Mouse (Mus musculus): ENCODE measurements at regions not wholly inside any gene's neighbourhood (a gene's known extent, or its start where the extent isn't known, plus 50 kb on each side); places are given as distances from the start of the nearest gene placed in this dataset.

GRCm38 (mm10) chr9:52591188-52591587, 88.4 kb downstream of the AI593442 start:
- no peak for DNase-seq (ENCODE audit: low spot score in 2 of 2)

DNA sequence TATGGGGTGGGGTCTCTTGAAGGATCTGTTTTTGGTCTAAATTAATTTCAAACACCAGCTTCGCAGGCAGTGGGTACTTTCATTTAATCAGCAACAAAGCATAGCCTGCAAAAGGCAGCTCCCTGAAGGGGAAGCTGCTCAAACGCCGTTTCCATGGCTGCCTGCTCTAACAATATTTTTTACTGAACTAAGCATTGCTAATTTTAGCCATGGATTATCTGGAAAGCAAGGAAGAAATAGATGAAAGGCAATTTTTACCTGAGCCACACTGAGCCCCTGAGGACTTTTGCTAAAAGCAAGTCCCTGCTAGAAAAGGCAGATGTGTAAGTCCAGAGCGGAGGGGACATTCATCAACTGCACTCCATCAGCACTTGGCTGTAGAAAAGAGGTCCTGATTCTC, 105.5 kb downstream of the AI593442 start:
- DNase-seq (ENCODE audit: low spot score in 2 of 2): peak; percentile 3 to 9

DNA sequence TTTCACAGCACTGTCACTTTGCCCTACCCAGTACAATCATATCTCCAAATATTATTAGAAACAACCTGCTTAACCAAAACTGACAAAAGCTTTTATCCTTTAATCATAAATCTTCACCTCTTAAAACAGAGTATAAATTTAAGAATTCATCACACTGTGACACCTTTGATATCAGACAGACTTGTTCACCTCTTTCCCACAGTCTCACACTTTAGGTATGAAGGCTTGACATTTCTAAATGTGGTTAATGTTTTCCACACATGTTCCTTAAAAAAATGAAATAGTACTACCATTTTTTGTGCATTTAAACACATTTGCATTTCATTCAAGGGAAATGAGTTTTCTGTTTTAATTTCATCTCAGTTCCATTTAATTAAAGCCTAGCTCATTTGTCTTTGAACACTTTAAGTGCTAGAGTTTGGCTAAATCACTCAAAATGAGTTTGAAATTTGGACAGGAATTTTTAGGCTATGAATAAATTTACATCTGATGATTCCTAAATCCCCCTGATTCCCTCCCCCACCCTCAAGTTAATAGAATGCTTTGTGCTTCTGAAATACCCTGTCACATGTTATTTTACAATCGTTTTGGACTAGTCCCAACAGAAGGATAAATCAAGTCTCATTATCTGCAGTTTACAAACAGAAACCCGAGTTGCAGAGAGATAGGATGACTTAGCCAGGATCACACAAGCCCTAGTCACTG, 127.9 kb downstream of the AI593442 start:
- no peak for DNase-seq (ENCODE audit: low spot score in 2 of 2)

GRCm38 (mm10) chr9:52546071-52546470, 133.5 kb downstream of the AI593442 start:
- DNase-seq (ENCODE audit: low spot score in 2 of 2): no peak

GRCm38 (mm10) chr9:52539086-52539485, 140.5 kb downstream of the AI593442 start:
- DNase-seq (ENCODE audit: low spot score in 2 of 2): no peak

- DNase-seq (ENCODE audit: low spot score in 2 of 2): no peak
Measured at GRCm38 (mm10) chr9:52529444-52529915, 150.1 kb downstream of the AI593442 start.

DNA sequence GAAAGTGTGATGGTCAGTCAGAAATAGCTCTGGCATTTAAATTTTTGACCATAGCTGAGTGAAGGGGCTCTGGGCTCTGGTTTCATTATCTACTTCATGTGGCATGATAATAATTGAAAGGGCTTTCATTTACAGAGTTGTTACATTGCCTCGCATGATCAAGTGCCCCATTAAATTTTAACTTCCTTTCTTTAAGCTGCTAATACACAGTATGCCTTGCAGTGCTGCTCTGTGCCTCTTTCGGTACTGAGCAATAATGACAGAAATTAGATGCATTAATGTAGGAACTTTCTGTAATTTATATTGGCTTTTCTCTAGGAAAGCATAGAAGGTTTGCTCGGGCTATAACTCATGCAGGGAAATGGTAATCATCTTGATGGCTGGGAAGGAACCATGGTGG, 179.1 kb downstream of the AI593442 start:
- no peak for DNase-seq (ENCODE audit: low spot score in 2 of 2)

- DNase-seq (ENCODE audit: low spot score in 2 of 2): no peak
Measured at GRCm38 (mm10) chr9:52495483-52496270, 183.9 kb downstream of the AI593442 start.

GRCm38 (mm10) chr9:52492947-52493505, 186.6 kb downstream of the AI593442 start:
- DNase-seq (ENCODE audit: low spot score in 2 of 2): no peak

GRCm38 (mm10) chr9:52473555-52474196, 205.9 kb downstream of the AI593442 start:
- no peak for DNase-seq (ENCODE audit: low spot score in 2 of 2)

DNA sequence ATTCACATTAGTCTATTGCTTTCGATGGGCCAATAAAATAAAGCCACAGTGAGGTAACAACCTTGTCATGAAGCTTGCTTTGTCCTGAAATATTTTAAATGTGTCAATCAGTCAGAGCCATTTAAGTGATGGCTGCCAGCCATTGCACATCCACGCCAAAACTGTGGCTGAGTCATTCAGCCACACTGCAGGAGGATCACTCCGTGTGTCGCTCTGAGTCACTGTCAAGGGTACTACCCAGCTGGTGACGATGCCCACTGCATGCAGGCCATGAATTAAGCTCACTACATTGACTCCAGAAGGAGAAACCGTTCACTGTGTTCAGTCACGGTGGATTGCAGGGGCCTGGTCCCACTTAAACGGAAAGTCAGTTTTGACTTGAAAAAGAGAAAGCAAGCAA, 206.7 kb downstream of the AI593442 start:
- peak; percentile 46 to 56 for DNase-seq (ENCODE audit: low spot score in 2 of 2)

- no peak for DNase-seq (ENCODE audit: low spot score in 2 of 2)
Measured at GRCm38 (mm10) chr9:52458518-52458917, 221.1 kb downstream of the AI593442 start.

GRCm38 (mm10) chr9:52454445-52454844, 225.1 kb downstream of the AI593442 start:
- DNase-seq (ENCODE audit: low spot score in 2 of 2): no peak

DNA sequence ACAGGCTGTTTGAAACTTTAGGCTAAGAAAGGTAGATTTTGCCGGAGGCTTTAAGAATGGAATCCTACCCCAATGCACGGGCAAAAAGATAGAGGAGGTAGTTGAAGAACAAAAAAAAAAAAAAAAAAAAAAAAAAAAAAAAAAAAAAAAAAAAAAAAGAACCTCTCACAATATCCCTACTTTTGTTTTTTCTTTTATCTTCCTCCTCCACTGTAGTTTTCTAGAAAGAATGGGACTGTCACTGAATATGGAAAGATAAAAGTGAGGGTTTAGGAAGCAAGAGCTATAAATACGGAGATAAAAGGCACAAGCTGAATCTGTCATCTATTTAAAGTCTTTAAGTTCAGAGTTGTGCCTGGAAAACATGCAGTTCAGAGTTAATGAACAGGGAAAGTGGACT, 227.8 kb downstream of the AI593442 start:
- no peak for DNase-seq (ENCODE audit: low spot score in 2 of 2)

DNA sequence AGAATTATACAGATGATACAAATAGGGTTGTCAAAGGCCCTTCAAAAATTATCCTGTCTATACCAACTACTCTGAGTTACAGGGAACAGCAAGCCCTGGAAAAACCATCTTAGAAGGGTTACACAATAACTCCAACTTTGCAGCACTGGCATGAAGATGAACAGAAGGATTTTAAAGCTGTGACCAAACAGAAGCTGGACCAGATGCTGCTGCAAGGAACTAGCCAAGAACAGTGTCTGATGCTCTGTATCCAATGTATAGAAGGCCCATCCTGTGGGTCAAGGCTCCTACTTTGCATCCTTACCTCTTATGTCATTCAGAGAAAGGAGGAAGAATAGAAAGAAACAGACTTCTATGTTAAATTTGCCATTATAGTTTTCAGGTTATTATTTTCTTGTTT, 231.3 kb downstream of the AI593442 start:
- DNase-seq (ENCODE audit: low spot score in 2 of 2): peak in 1 of 2 experiments; percentile 36

DNA sequence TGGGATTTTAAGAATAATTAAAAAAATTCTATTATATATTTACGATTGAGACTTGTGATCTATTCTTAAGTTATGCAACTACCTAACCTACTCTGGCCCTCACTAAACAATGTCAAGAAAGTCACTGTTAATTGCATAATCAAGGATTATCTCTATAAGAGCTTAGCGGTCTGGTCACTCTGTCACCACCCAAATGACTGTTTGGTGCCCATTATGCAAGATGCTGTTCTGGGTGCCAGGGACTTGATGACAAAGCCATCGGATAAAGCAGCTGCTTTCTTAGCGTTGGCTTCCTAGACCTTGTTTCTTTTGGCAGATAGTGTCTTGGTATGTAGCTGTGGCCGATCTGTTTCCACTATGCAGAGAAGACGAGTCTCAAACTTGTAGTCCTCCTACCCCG, 236.4 kb downstream of the AI593442 start:
- DNase-seq (ENCODE audit: low spot score in 2 of 2): no peak

DNA sequence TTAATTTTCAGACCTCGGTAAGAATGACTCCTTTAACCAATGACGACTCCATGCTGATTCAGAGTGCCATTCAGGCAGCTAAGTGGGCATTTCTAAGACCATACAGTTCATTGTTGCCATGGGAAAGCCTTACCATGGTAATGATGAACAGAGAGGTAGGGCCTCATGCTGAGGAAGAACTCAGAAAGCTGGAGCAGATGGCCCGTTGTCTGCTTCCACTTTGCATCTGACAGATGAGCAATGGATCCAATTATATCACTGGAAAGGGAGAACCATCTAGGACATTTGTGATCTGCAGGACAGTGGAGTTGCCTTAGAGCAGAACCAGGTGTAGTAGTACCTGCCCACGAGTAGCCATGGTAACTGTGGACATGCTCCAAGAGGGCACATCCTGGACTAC, 245.4 kb downstream of the AI593442 start:
- DNase-seq (ENCODE audit: low spot score in 2 of 2): peak in 1 of 2 experiments; percentile 7

- no peak for DNase-seq (ENCODE audit: low spot score in 2 of 2)
Measured at GRCm38 (mm10) chr9:52425413-52425812, 254.2 kb downstream of the AI593442 start.

- no peak for DNase-seq (ENCODE audit: low spot score in 2 of 2)
Measured at GRCm38 (mm10) chr9:52422622-52423021, 254.2 kb upstream of the Zc3h12c start.

DNA sequence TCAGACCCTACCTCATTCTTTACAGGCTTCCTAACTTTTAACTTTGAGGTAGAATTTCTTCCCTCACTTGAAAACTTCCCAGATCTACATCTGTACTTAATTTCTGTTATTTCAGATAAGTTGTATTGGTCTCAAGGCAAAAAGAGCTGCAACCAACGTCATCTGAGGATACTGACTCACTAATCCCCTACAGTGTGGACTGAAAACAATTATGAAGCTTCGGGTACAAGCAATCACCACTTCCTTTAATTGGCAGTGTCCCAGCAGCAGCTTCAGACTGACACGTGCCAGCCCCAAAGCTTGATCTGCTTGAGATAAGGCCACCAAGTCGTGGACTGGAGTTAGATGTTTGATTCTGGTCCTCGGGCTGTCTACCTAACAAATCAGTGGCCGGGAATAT, 247.3 kb upstream of the Zc3h12c start:
- no peak for DNase-seq (ENCODE audit: low spot score in 2 of 2)

DNA sequence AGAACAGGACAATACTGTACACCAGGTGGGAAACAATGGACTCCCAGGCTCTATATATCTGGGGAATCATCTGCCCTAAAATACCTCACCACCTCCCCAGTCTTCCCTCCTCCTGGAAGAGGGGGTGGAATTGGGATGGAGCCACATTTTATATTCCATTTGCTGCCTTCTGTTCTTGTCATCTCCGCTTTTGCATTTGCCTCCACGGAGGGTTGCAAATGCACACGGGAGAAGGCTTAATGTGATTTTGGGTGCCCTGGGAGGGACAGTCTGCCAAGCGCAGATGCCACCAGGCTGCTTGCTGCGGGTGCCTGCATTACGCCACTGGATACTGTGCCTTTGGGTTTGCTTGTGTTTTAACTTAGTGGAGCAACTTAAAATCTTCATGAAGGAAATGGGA, 239.5 kb upstream of the Zc3h12c start:
- DNase-seq (ENCODE audit: low spot score in 2 of 2): peak; percentile 57 to 73

DNA sequence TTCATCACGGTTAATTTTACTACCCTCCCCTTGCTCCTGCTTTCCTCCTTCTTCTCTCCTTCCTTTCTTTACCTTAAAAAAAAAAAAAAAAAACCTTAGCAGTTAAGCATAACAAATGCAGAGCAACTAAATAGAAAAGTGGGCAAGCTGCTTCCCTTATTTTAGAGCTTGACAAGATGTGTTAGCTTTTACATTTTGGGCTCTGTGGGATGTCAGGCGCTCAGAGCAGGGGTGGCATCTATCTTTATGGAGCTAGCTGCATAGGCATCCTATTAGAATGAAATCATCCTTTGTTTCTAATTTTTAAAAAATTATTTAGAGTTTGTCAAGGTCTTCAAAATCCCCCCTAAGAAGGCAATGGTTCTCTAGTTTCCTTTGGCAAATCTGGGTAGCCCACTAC, 234.1 kb upstream of the Zc3h12c start:
- peak; percentile 21 to 26 for DNase-seq (ENCODE audit: low spot score in 2 of 2)

All from left cerebral cortex, adult 18-20 months (tissue).